Mouse (Mus musculus) lung, postnatal 0 days (tissue): ENCODE results near the gene Phf5a. TPM values are rescaled to one million over a fixed set of nuclear protein-coding genes. Genes with fewer than 3 reads are reported as not detected.

Experiments used
- ATAC-seq: fragments of 200-750 bp; cut with Nextera tagmentation; 2 replicates; pipeline ENCODE4 v1.8.0; 2017; ENCODE audit warnings: moderate library complexity
- DNase-seq: peaks from one replicate; pipeline ENCODE4 v3.0.0-alpha.2; 2016; ENCODE audit warnings: low spot score
- H3K27ac ChIP-seq: fragments of 300-500 bp; sonication (generic); 2 replicates; pipeline ENCODE4 v1.5.1; 2014; ENCODE audit warnings: antibody characterized with exemption, mild to moderate bottlenecking, low read length, mixed read lengths
- H3K27me3 ChIP-seq: fragments of 300-500 bp; sonication (generic); replicated peaks from 2 replicates; pipeline ENCODE4 v1.6.1; 2014; ENCODE audit warnings: low read length, mixed read lengths; ENCODE audit not compliant: insufficient read depth
- H3K36me3 ChIP-seq: fragments of 300-500 bp; sonication (generic); 2 replicates; pipeline ENCODE4 v1.6.1; 2014; ENCODE audit warnings: low read length, mixed read lengths; ENCODE audit not compliant: insufficient read depth
- H3K4me1 ChIP-seq: fragments of 300-500 bp; sonication (generic); 2 replicates; pipeline ENCODE4 v1.6.1; 2014; ENCODE audit warnings: antibody characterized with exemption, low read depth, low read length, mixed read lengths; ENCODE audit not compliant: insufficient read depth
- H3K4me2 ChIP-seq: fragments of 300-500 bp; sonication (generic); replicated peaks from 2 replicates; pipeline ENCODE4 v1.6.1; 2014; ENCODE audit warnings: low read depth, mild to moderate bottlenecking, low read length, moderate library complexity, mixed read lengths
- H3K4me3 ChIP-seq: fragments of 300-500 bp; sonication (generic); 2 replicates; pipeline ENCODE4 v1.5.1; 2014; ENCODE audit warnings: low read depth, low read length
- H3K9ac ChIP-seq: fragments of 300-500 bp; sonication (generic); replicated peaks from 2 replicates; pipeline ENCODE4 v1.6.1; 2014; ENCODE audit warnings: low read depth, mild to moderate bottlenecking
- H3K9me3 ChIP-seq: fragments of 300-500 bp; sonication (generic); 2 replicates; pipeline ENCODE4 v1.6.1; 2016; ENCODE audit warnings: low read length, mixed read lengths
- CTCF ChIP-seq: IDR thresholded peaks from 2 replicates; pipeline ENCODE4 v1.5.1; 2016; ENCODE audit warnings: antibody characterized with exemption, mild to moderate bottlenecking
- EP300 ChIP-seq: IDR thresholded peaks from 2 replicates; pipeline ENCODE4 v1.6.1; 2016; ENCODE audit warnings: antibody characterized with exemption, mild to moderate bottlenecking, control low read depth
- WGBS: fragments of 180-500 bp; shearing (Covaris S2); extraction: QIAGEN DNeasy Blood & Tissue Kit; methylation state at CpG from one replicate; pipeline ENCODE4 v1.1.7; 2014; 5-methylcytosine and 5-hydroxymethylcytosine counted together
- polyA plus RNA-seq: library from polyadenylated mRNA; unstranded; fragments of >200 nt; fragmentation: Nextera tagmentation; extraction: Ambion mirVana; gene quantifications from 2 replicates; pipeline ENCODE4 v1.2.1, GENCODE M21; 2015

The Phf5a gene
- polyA plus RNA-seq, 1 experiment from 2014 or later, result 88.8 TPM

- TF ChIP-seq CTCF, result no peak
- TF ChIP-seq EP300, result no peak
- H3K36me3 ChIP-seq, result peaks cover 14% of the 10 kb centered on the region; the same call in 1 of the 2 replicates
- DNase-seq (peak; percentile 68), ATAC-seq (peak; percentile 85)
- no peaks in the 10 kb centered on the region for H3K9me3 ChIP-seq
- no peak overlapping the region for H3K4me2 ChIP-seq
- no peak overlapping the region for H3K4me3 ChIP-seq
- WGBS, result 81% methylated on average over 6 of the region's 6 CpGs
- no peaks in the 10 kb centered on the region for H3K27me3 ChIP-seq
- H3K9ac ChIP-seq, result no peak overlapping the region
- no peak overlapping the region for H3K27ac ChIP-seq
- no peaks in the 10 kb centered on the region for H3K4me1 ChIP-seq
Measured at GRCm38 (mm10) chr15:81886795-81887550, 15.3 kb upstream of the Phf5a start.

GRCm38 (mm10) chr15:81885418-81885934 is 13.8 kb upstream of the Phf5a start:
- WGBS, result 88% methylated on average over 3 of the region's 3 CpGs
- no peak for DNase-seq
- H3K9me3 ChIP-seq, result no peaks in the 10 kb centered on the region

GRCm38 (mm10) chr15:81882348-81882747 is 10.6 kb upstream of the Phf5a start:
- no peak overlapping the region for H3K27ac ChIP-seq
- no peak overlapping the region for H3K4me2 ChIP-seq
- H3K27me3 ChIP-seq, result no peaks in the 10 kb centered on the region
- no peak overlapping the region for H3K4me3 ChIP-seq
- H3K36me3 ChIP-seq, result no peaks in the 10 kb centered on the region
- ATAC-seq (no peak), DNase-seq (no peak)
- WGBS, result 90% methylated on average over 3 of the region's 3 CpGs
- no peak for TF ChIP-seq CTCF
- no peak overlapping the region for H3K9ac ChIP-seq
- H3K9me3 ChIP-seq, result no peaks in the 10 kb centered on the region
- no peaks in the 10 kb centered on the region for H3K4me1 ChIP-seq

More at GRCm38 (mm10) chr15:81885418-81885934, 13.8 kb upstream of the Phf5a start:
- Histone ChIP-seq H3K9ac (no peak overlapping the region), H3K4me1 (no peaks in the 10 kb centered on the region), H3K27me3 (no peaks in the 10 kb centered on the region), H3K36me3 (peaks cover 5% of the 10 kb centered on the region; the same call in 1 of the 2 replicates), H3K4me3 (no peak overlapping the region), H3K4me2 (no peak overlapping the region), H3K27ac (no peak overlapping the region)
- no peak for ATAC-seq
- no peak for TF ChIP-seq CTCF
- TF ChIP-seq EP300, result no peak

- no peak for DNase-seq
- no peak overlapping the region for H3K9ac ChIP-seq
- H3K4me2 ChIP-seq, result no peak overlapping the region
- H3K4me1 ChIP-seq, result no peaks in the 10 kb centered on the region
- TF ChIP-seq CTCF (no peak), EP300 (no peak)
- no peak overlapping the region for H3K27ac ChIP-seq
- H3K9me3 ChIP-seq, result no peaks in the 10 kb centered on the region
- no peak overlapping the region for H3K4me3 ChIP-seq
- no peaks in the 10 kb centered on the region for H3K36me3 ChIP-seq
- no peaks in the 10 kb centered on the region for H3K27me3 ChIP-seq
- 80% methylated on average over 5 of the region's 5 CpGs for WGBS
- ATAC-seq, result no peak
Measured at GRCm38 (mm10) chr15:81879531-81880401, 8.1 kb upstream of the Phf5a start.

- H3K27ac ChIP-seq, result peak within 1 kb of the TSS; percentile 97
- peak; percentile 99 for DNase-seq
- peak; percentile 92 for ATAC-seq
- under 1% methylated on average over 53 of the region's 53 CpGs for WGBS
- H3K4me2 ChIP-seq, result peak within 1 kb of the TSS; percentile 89
- no peak for TF ChIP-seq CTCF
- no peak for TF ChIP-seq EP300
- no peaks in the 10 kb centered on the region for H3K27me3 ChIP-seq
- peak within 1 kb of the TSS; percentile 76 for H3K9ac ChIP-seq
- no peaks in the 10 kb centered on the region for H3K9me3 ChIP-seq
- H3K4me1 ChIP-seq, result peaks cover 9% of the 10 kb centered on the region; the same call in 1 of the 2 replicates
- peak within 1 kb of the TSS; percentile 86 for H3K4me3 ChIP-seq
- H3K36me3 ChIP-seq, result peaks cover 23% of the 10 kb centered on the region
Measured at GRCm38 (mm10) chr15:81872262-81873136, 788 bp upstream of the Phf5a start, which contains the start of gene Aco2. Aco2 (plus strand) TSS chr15:81872309.
